Mouse (Mus musculus) testis, adult 2 months (tissue): ENCODE measurements around the gene Rab20. TPM values are rescaled to one million over a fixed set of nuclear protein-coding genes. Genes with fewer than 3 reads are reported as not detected.

Experiments
- H3K27ac ChIP-seq: fragments of 200-500 bp; 2 replicates; pipeline ENCODE4 v1.5.1; 2012; ENCODE audit warnings: low read depth, low read length; ENCODE audit not compliant: control insufficient read depth, insufficient read depth
- H3K27me3 ChIP-seq: fragments of 200-500 bp; 2 replicates; pipeline ENCODE4 v1.6.1; 2012; ENCODE audit warnings: mild to moderate bottlenecking, low read length, moderate library complexity; ENCODE audit not compliant: control insufficient read depth, insufficient read depth
- H3K36me3 ChIP-seq: fragments of 200-500 bp; 2 replicates; pipeline ENCODE4 v1.6.1; 2012; ENCODE audit warnings: mild to moderate bottlenecking, low read length; ENCODE audit not compliant: control insufficient read depth, insufficient read depth
- H3K4me1 ChIP-seq: fragments of 200-500 bp; 2 replicates; pipeline ENCODE4 v1.6.1; 2012; ENCODE audit warnings: low read length; ENCODE audit not compliant: control insufficient read depth, insufficient read depth
- H3K4me3 ChIP-seq: fragments of 200-500 bp; 2 replicates; pipeline ENCODE4 v1.5.1; 2012; ENCODE audit warnings: low read depth, mild to moderate bottlenecking, low read length, moderate library complexity, mixed read lengths; ENCODE audit not compliant: control insufficient read depth
- CTCF ChIP-seq: fragments of 200-500 bp; IDR thresholded peaks from 2 replicates; pipeline ENCODE4 v1.5.1; 2012; ENCODE audit warnings: low read depth, mild to moderate bottlenecking, inconsistent platforms, low read length, moderate library complexity; ENCODE audit not compliant: control insufficient read depth, insufficient read depth, insufficient replicate concordance
- POLR2A ChIP-seq: fragments of 200-500 bp; IDR thresholded peaks from 2 replicates; pipeline ENCODE4 v1.6.1; 2012; ENCODE audit warnings: low read depth, mild to moderate bottlenecking, inconsistent platforms, low read length, moderate library complexity; ENCODE audit not compliant: control insufficient read depth
- polyA plus RNA-seq: library from polyadenylated mRNA; depleted of rRNA; stranded (reverse); fragments of >200 nt; gene quantifications from 2 replicates; pipeline ENCODE4 v1.2.3, GENCODE M21; 2012

Rab20 gene
- polyA plus RNA-seq, 1 experiment: 22.8 TPM

GRCm38 (mm10) chr8:11478807-11479527 lies 457 bp upstream of the Rab20 start:
- Histone ChIP-seq H3K4me3 (peak overlapping the region; percentile 71), H3K36me3 (no peaks in the 10 kb centered on the region), H3K27ac (peak overlapping the region; percentile 77), H3K4me1 (peaks cover 36% of the 10 kb centered on the region), H3K27me3 (no peaks in the 10 kb centered on the region)
- no peak for TF ChIP-seq CTCF
- no peak for TF ChIP-seq POLR2A

- Histone ChIP-seq H3K27ac (peak overlapping the region; percentile 72), H3K4me1 (peaks cover 35% of the 10 kb centered on the region), H3K4me3 (peak overlapping the region; percentile 71), H3K27me3 (no peaks in the 10 kb centered on the region), H3K36me3 (no peaks in the 10 kb centered on the region)
- TF ChIP-seq CTCF (no peak), POLR2A (no peak)
These were observed 1.3 kb downstream of the Rab20 start for GRCm38 (mm10) chr8:11477178-11477553.

DNA sequence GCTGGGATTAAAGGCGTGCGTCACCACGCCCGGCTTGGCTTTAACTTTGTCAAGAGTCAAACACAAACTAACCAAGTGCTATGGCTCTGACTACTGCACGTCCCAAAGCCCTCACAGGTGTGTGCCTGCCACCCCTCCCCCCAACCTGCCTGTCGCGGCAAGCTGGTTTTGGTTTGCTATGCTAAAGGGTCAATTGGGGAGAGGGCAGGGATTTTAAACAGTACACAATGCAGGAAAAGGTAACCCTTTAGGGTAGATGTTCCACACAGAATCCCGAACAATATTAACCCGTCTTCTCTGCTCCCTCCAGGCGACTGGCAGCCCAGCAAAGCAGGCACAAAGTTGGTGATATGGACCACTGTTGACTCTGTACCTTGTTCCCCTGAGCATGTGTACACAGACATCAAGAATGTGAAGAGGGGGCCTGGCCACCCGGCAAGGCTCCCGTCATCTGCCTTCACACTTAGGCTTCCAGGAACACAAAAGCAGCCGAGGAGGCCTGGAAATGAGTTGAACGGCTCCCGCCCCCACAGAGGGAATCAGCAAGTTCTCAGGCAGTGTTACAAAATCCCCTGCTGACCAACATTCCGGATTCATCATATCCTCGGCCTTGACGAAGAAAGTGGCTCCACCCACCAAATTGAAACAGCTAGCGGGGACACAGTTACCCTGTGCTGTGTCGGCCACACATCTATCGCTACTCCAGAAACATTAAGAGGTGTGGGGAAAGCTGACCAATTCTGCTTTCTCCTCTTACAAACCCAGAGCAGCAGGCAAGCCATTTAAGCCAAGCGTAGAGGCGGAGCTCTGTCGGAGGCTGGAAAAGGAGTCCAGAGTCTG lies 2.0 kb downstream of the Rab20 start:
- H3K36me3 ChIP-seq: no peaks in the 10 kb centered on the region
- TF ChIP-seq POLR2A (peak; percentile 22; the same call in 1 of the 2 replicates), CTCF (no peak)
- no peaks in the 10 kb centered on the region for H3K27me3 ChIP-seq
- H3K4me1 ChIP-seq: peaks cover 34% of the 10 kb centered on the region
- H3K27ac ChIP-seq: peak overlapping the region; percentile 72
- H3K4me3 ChIP-seq: peak overlapping the region; percentile 71

DNA sequence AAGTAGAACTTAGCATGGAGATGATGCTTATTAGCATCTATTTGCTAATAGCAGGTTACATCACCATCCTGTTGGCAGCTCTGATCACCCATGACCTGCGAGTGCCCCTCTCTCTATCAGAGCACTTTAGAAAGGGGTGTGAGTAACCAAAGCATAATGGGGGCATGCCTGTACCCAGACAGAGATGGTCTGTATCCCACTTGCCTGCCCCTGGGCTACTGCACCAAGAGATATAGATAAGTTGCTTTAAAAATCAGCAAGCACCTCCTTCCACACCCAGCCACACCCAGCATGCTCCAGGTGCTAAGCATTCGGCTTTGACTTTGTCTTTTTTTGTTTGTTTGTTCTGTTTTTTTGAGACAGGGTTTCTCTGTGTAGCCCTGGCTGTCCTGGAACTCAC lies 2.6 kb downstream of the Rab20 start:
- Histone ChIP-seq H3K4me1 (peaks cover 32% of the 10 kb centered on the region), H3K27ac (no peak overlapping the region), H3K36me3 (no peaks in the 10 kb centered on the region), H3K27me3 (no peaks in the 10 kb centered on the region), H3K4me3 (no peak overlapping the region)
- TF ChIP-seq CTCF (no peak), POLR2A (no peak)

DNA sequence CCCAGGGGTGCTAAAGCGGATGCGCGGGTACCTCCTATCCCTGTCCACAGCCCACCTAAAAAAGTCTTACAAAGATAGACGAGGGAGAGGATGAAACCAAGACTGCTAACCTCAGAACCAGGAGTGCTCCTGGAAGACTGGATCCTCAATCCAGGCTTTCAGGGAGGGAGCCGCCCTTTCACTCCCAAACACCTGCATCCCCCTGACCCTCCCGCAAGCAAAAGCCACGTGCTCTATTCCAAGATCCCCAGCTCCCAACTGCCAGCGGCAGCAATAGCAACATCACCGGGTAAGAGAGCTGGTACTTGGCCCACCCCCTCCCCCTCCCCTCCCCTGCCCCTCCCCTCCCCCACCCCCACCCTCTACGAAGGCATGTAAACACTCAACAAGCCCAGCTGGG lies 3.1 kb downstream of the Rab20 start:
- Histone ChIP-seq H3K4me3 (no peak overlapping the region), H3K27me3 (no peaks in the 10 kb centered on the region), H3K36me3 (no peaks in the 10 kb centered on the region), H3K27ac (no peak overlapping the region), H3K4me1 (peaks cover 29% of the 10 kb centered on the region)
- TF ChIP-seq CTCF (no peak), POLR2A (no peak)

GRCm38 (mm10) chr8:11473072-11473471 lies 5.4 kb downstream of the Rab20 start:
- H3K36me3 ChIP-seq: no peaks in the 10 kb centered on the region
- no peak overlapping the region for H3K4me3 ChIP-seq
- no peak overlapping the region for H3K27ac ChIP-seq
- TF ChIP-seq CTCF (no peak), POLR2A (no peak)
- H3K4me1 ChIP-seq: peaks cover 14% of the 10 kb centered on the region
- H3K27me3 ChIP-seq: no peaks in the 10 kb centered on the region

DNA sequence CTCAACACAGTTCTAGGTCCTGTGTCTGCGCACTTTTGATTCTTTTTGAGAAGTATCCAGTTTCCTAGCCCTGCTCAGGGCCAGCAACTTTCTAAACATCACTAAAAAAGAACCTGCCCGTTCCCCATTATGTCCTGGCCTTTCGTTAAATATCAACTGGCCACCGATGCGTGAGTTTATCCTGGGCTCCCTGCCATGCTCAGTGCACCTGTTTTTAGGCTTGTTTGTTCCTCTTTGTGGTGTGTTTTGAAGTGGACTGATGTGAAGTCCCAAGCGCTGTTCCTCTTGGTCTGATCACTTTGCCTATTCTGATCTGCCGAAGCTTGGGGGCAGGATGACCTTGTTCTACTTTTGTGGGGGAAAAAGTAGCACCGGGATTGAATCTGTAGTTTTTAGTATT lies 7.2 kb downstream of the Rab20 start:
- no peak for TF ChIP-seq POLR2A
- H3K27me3 ChIP-seq: no peaks in the 10 kb centered on the region
- H3K36me3 ChIP-seq: no peaks in the 10 kb centered on the region
- peaks cover 1% of the 10 kb centered on the region; the same call in 1 of the 2 replicates for H3K4me1 ChIP-seq
- H3K4me3 ChIP-seq: no peak overlapping the region
- H3K27ac ChIP-seq: no peak overlapping the region

DNA sequence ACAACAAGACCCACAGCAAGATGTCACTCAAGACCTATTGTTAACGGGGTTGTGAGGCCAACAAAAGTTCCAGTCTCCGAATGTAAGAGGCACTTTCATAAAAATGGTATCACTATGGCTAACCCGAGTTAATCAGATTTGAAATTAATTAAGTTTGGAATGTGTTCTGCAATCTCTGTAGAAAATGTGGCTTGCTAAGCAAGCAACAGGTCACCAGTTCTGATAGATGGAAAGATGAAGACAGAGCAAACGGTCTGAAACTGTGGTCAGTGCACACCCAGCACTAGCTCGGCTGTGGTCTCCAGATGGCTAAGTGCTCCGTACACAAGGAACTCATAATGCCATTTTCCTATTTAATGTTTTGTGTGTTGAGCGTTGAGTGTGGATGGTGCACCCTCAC lies 7.8 kb downstream of the Rab20 start:
- Histone ChIP-seq H3K27ac (no peak overlapping the region), H3K4me1 (no peaks in the 10 kb centered on the region), H3K36me3 (no peaks in the 10 kb centered on the region), H3K27me3 (no peaks in the 10 kb centered on the region), H3K4me3 (no peak overlapping the region)
- TF ChIP-seq CTCF: no peak
- TF ChIP-seq POLR2A: no peak
